Mouse (Mus musculus) midbrain, embryonic 13.5 days (tissue): ENCODE measurements around the gene G6pc3. TPM values are rescaled to one million over a fixed set of nuclear protein-coding genes. Genes with fewer than 3 reads are reported as not detected.

Experiments used
- ATAC-seq: fragments of 200-750 bp; cut with Nextera tagmentation; 2 replicates; pipeline ENCODE4 v1.8.0; 2017; ENCODE audit warnings: mild to moderate bottlenecking, moderate TSS enrichment, moderate library complexity
- H3K27ac ChIP-seq: fragments of 300-500 bp; sonication (generic); 2 replicates; pipeline ENCODE4 v1.5.1; 2015; ENCODE audit warnings: inconsistent platforms, mild to moderate bottlenecking, moderate library complexity
- H3K27me3 ChIP-seq: fragments of 300-500 bp; sonication (generic); 2 replicates; pipeline ENCODE4 v1.6.1; 2015; ENCODE audit warnings: mild to moderate bottlenecking, inconsistent platforms
- H3K36me3 ChIP-seq: fragments of 300-500 bp; sonication (generic); 2 replicates; pipeline ENCODE4 v1.6.1; 2015; ENCODE audit warnings: mild to moderate bottlenecking, inconsistent platforms
- H3K4me1 ChIP-seq: fragments of 300-500 bp; sonication (generic); replicated peaks from 2 replicates; pipeline ENCODE4 v1.6.1; 2015; ENCODE audit warnings: inconsistent platforms
- H3K4me2 ChIP-seq: fragments of 300-500 bp; sonication (generic); replicated peaks from 2 replicates; pipeline ENCODE4 v1.6.1; 2015; ENCODE audit warnings: moderate library complexity, mild to moderate bottlenecking, inconsistent platforms
- H3K4me3 ChIP-seq: fragments of 300-500 bp; sonication (generic); replicated peaks from 2 replicates; pipeline ENCODE4 v1.5.1; 2015; ENCODE audit warnings: mild to moderate bottlenecking, inconsistent platforms
- H3K9ac ChIP-seq: fragments of 300-500 bp; sonication (generic); replicated peaks from 2 replicates; pipeline ENCODE4 v1.6.1; 2015; ENCODE audit warnings: mild to moderate bottlenecking, inconsistent platforms
- H3K9me3 ChIP-seq: fragments of 300-500 bp; sonication (generic); 2 replicates; pipeline ENCODE4 v1.6.1; 2016; ENCODE audit warnings: mild to moderate bottlenecking, inconsistent platforms
- WGBS: fragments of 180-500 bp; shearing (Covaris S2); methylation state at CpG from one replicate; pipeline ENCODE4 v1.1.7; 2015; 5-methylcytosine and 5-hydroxymethylcytosine counted together
- polyA plus RNA-seq: library from polyadenylated mRNA; unstranded; fragments of >200 nt; fragmentation: Nextera tagmentation; extraction: Ambion mirVana; gene quantifications from 2 replicates; pipeline ENCODE4 v1.2.1, GENCODE M21; 2015

Gene G6pc3
- polyA plus RNA-seq, 1 experiment from 2014 or later, result 32.9 TPM

DNA sequence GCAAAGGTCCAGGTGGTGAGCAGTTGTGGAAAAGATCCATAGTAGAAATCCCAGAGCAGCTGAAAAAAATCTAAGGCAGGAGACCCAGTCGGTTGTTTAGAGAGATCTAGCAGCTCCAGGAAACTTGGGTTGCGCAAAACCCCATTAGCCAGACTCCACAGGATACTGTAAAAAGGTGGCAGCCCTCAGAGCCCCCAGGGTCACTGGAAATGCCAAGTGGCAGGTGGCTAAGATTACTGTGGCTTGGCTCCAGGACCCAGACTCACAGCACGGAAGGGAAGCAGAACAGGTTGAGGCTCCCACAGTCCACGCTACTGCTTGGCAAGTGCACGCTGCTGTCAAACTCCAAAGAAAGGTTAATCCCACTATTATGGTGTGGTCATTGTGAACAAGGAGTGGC lies 29.6 kb upstream of the G6pc3 start:
- Histone ChIP-seq H3K9me3 (no peaks in the 10 kb centered on the region), H3K4me1 (peaks cover 10% of the 10 kb centered on the region), H3K27ac (no peak overlapping the region), H3K36me3 (peaks cover 36% of the 10 kb centered on the region), H3K27me3 (no peaks in the 10 kb centered on the region), H3K9ac (no peak overlapping the region), H3K4me2 (no peak overlapping the region), H3K4me3 (no peak overlapping the region)
- WGBS, result 78% methylated on average over 5 of the region's 5 CpGs
- no peak for ATAC-seq

- no peak for ATAC-seq
- H3K4me2 ChIP-seq, result no peak overlapping the region
- no peak overlapping the region for H3K4me3 ChIP-seq
- 76% methylated on average over 6 of the region's 6 CpGs for WGBS
- no peaks in the 10 kb centered on the region for H3K27me3 ChIP-seq
- H3K9ac ChIP-seq, result no peak overlapping the region
- peaks cover 80% of the 10 kb centered on the region for H3K36me3 ChIP-seq
- H3K9me3 ChIP-seq, result no peaks in the 10 kb centered on the region
- no peak overlapping the region for H3K27ac ChIP-seq
- H3K4me1 ChIP-seq, result no peaks in the 10 kb centered on the region
These were observed 23.3 kb upstream of the G6pc3 start for GRCm38 (mm10) chr11:102165971-102166722.

GRCm38 (mm10) chr11:102167539-102167938 lies 21.9 kb upstream of the G6pc3 start:
- Histone ChIP-seq H3K9ac (no peak overlapping the region), H3K4me2 (no peak overlapping the region), H3K36me3 (peaks cover 72% of the 10 kb centered on the region), H3K4me3 (no peak overlapping the region), H3K4me1 (no peaks in the 10 kb centered on the region), H3K27ac (no peak overlapping the region), H3K27me3 (no peaks in the 10 kb centered on the region), H3K9me3 (no peaks in the 10 kb centered on the region)
- no peak for ATAC-seq
- 93% methylated on average over 5 of the region's 5 CpGs for WGBS

GRCm38 (mm10) chr11:102168689-102169088 lies 20.7 kb upstream of the G6pc3 start:
- WGBS, result 92% methylated on average over 5 of the region's 5 CpGs
- Histone ChIP-seq H3K4me2 (no peak overlapping the region), H3K36me3 (peaks cover 63% of the 10 kb centered on the region), H3K4me3 (no peak overlapping the region), H3K4me1 (no peaks in the 10 kb centered on the region), H3K9me3 (no peaks in the 10 kb centered on the region), H3K9ac (no peak overlapping the region), H3K27me3 (no peaks in the 10 kb centered on the region), H3K27ac (no peak overlapping the region)
- no peak for ATAC-seq

DNA sequence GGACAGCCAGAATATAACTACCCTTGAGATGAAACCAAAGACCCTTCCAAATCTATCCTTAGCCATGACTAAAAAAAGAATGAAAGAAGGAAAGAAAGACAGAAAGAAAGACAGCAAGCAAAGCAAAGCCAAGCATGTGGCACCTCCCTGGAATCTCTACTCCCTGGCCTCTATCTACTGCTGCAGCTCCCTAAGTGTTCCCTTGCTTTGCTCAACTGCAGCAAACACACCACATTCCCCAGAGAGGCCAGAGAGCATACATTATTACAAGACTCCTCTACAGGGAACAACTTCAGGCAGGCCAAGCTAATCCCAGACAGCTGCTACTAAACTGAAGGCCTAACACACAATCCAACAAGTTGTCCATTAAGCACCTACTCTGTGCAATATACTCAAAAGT lies 9.6 kb upstream of the G6pc3 start:
- peaks cover 23% of the 10 kb centered on the region for H3K4me1 ChIP-seq
- H3K27ac ChIP-seq, result no peak overlapping the region
- H3K4me2 ChIP-seq, result no peak overlapping the region
- H3K27me3 ChIP-seq, result no peaks in the 10 kb centered on the region
- H3K9me3 ChIP-seq, result no peaks in the 10 kb centered on the region
- H3K36me3 ChIP-seq, result peaks cover 51% of the 10 kb centered on the region
- H3K9ac ChIP-seq, result no peak overlapping the region
- ATAC-seq, result no peak
- H3K4me3 ChIP-seq, result no peak overlapping the region

GRCm38 (mm10) chr11:102184253-102184645 lies 5.2 kb upstream of the G6pc3 start:
- Histone ChIP-seq H3K4me2 (peak overlapping the region; percentile 82), H3K4me1 (peaks cover 31% of the 10 kb centered on the region), H3K27ac (peak overlapping the region; percentile 96), H3K9me3 (no peaks in the 10 kb centered on the region), H3K36me3 (peaks cover 22% of the 10 kb centered on the region), H3K4me3 (peak overlapping the region; percentile 95), H3K9ac (peak overlapping the region; percentile 92), H3K27me3 (no peaks in the 10 kb centered on the region)
- no peak for ATAC-seq
- 9% methylated on average over 7 of the region's 7 CpGs for WGBS

- no peaks in the 10 kb centered on the region for H3K9me3 ChIP-seq
- under 1% methylated on average over 68 of the region's 70 CpGs for WGBS
- H3K9ac ChIP-seq, result peak within 1 kb of the TSS; percentile 92
- H3K4me3 ChIP-seq, result peak within 1 kb of the TSS; percentile 95
- peaks cover 20% of the 10 kb centered on the region for H3K36me3 ChIP-seq
- peaks cover 31% of the 10 kb centered on the region for H3K4me1 ChIP-seq
- no peaks in the 10 kb centered on the region for H3K27me3 ChIP-seq
- peak within 1 kb of the TSS; percentile 82 for H3K4me2 ChIP-seq
- ATAC-seq, result peak; percentile 88
- peak within 1 kb of the TSS; percentile 96 for H3K27ac ChIP-seq
These were observed 4.5 kb upstream of the G6pc3 start, which contains the start of gene Lsm12 for GRCm38 (mm10) chr11:102184646-102185495. Lsm12 (minus strand) TSS chr11:102185296.

GRCm38 (mm10) chr11:102185677-102186076 lies 3.7 kb upstream of the G6pc3 start:
- 60% methylated on average over 3 of the region's 3 CpGs for WGBS
- peak overlapping the region; percentile 95 for H3K4me3 ChIP-seq
- peak overlapping the region; percentile 82 for H3K4me2 ChIP-seq
- no peaks in the 10 kb centered on the region for H3K9me3 ChIP-seq
- no peak overlapping the region; the same call in 1 of the 2 replicates for H3K9ac ChIP-seq
- peak overlapping the region; percentile 96 for H3K27ac ChIP-seq
- H3K27me3 ChIP-seq, result no peaks in the 10 kb centered on the region
- H3K4me1 ChIP-seq, result peaks cover 33% of the 10 kb centered on the region
- peaks cover 18% of the 10 kb centered on the region for H3K36me3 ChIP-seq
- no peak for ATAC-seq

GRCm38 (mm10) chr11:102186235-102186634 lies 3.2 kb upstream of the G6pc3 start:
- no peak overlapping the region for H3K4me3 ChIP-seq
- H3K27ac ChIP-seq, result no peak overlapping the region
- WGBS, result 93% methylated on average over 1 of the region's 1 CpGs
- peaks cover 13% of the 10 kb centered on the region for H3K36me3 ChIP-seq
- ATAC-seq, result no peak
- no peaks in the 10 kb centered on the region for H3K9me3 ChIP-seq
- H3K4me2 ChIP-seq, result no peak overlapping the region
- H3K9ac ChIP-seq, result no peak overlapping the region
- no peaks in the 10 kb centered on the region for H3K27me3 ChIP-seq
- peaks cover 38% of the 10 kb centered on the region for H3K4me1 ChIP-seq

DNA sequence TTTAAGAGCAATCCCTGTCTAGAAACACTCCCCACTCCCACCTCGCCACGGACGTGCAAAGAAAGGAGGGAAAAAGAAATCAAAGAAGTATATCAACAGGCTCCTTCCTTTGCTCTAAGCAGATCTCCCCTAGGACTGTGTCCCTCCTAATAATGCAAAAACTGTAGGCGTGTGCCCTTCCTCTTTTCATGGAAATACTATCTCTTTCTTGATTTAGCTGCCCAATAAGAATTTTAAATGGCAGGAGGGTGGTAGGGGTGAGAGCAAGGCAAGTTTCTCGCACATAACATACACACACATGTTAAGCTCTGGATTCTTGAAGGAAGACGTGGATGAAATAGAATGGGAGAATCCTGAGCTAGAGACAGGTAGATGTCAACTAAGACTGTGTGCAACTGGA lies 440 bp upstream of the G6pc3 start:
- 67% methylated on average over 6 of the region's 6 CpGs for WGBS
- H3K27me3 ChIP-seq, result no peaks in the 10 kb centered on the region
- no peak for ATAC-seq

GRCm38 (mm10) chr11:102190848-102191247 lies 1.4 kb downstream of the G6pc3 start:
- no peaks in the 10 kb centered on the region for H3K9me3 ChIP-seq
- peaks cover 21% of the 10 kb centered on the region for H3K4me1 ChIP-seq
- ATAC-seq, result no peak
- peak overlapping the region; percentile 66 for H3K4me2 ChIP-seq
- 43% methylated on average over 4 of the region's 4 CpGs for WGBS
- H3K36me3 ChIP-seq, result peaks cover 38% of the 10 kb centered on the region
- no peak overlapping the region for H3K27ac ChIP-seq
- no peaks in the 10 kb centered on the region for H3K27me3 ChIP-seq
- H3K9ac ChIP-seq, result peak overlapping the region; percentile 67
- peak overlapping the region; percentile 59 for H3K4me3 ChIP-seq

More for the DNA sequence above, 440 bp upstream of the G6pc3 start:
- Histone ChIP-seq H3K9ac (peak overlapping the region; percentile 67), H3K36me3 (peaks cover 19% of the 10 kb centered on the region), H3K4me2 (peak overlapping the region; percentile 66), H3K27ac (peak overlapping the region; percentile 72; the same call in 1 of the 2 replicates), H3K4me1 (peaks cover 29% of the 10 kb centered on the region), H3K4me3 (peak overlapping the region; percentile 59), H3K9me3 (no peaks in the 10 kb centered on the region)
